Mouse (Mus musculus): Measurements from ENCODE around the gene A630001G21Rik. TPM values are rescaled to one million over a fixed set of nuclear protein-coding genes. Genes with fewer than 3 reads are reported as not detected.
A peak's percentile ranks its signal among the peaks of the same experiment; 100 is the strongest.

Gene A630001G21Rik
- total RNA-seq, 1 experiment from 2014 or later: 54.3 TPM

- ATAC-seq (replicated peaks; ENCODE audit: low read depth, poor library complexity, severe bottlenecking): no peak
These were observed 2.3 kb downstream of the A630001G21Rik start for GRCm38 (mm10) chr1:85776154-85776553.

- no peak for ATAC-seq (replicated peaks; ENCODE audit: low read depth, poor library complexity, severe bottlenecking)
These were observed 3.3 kb downstream of the A630001G21Rik start for GRCm38 (mm10) chr1:85775136-85775535.

- no peak for ATAC-seq (replicated peaks; ENCODE audit: low read depth, poor library complexity, severe bottlenecking)
These were observed 6.5 kb downstream of the A630001G21Rik start for GRCm38 (mm10) chr1:85771976-85772375.

- no peak for ATAC-seq (replicated peaks; ENCODE audit: low read depth, poor library complexity, severe bottlenecking)
These were observed 10.7 kb downstream of the A630001G21Rik start for GRCm38 (mm10) chr1:85767754-85768153.

- peak; percentile 17; the same call in 1 of the 2 replicates for ATAC-seq (replicated peaks; ENCODE audit: low read depth, poor library complexity, severe bottlenecking)
These were observed 12.3 kb downstream of the A630001G21Rik start for GRCm38 (mm10) chr1:85766120-85766519.

- no peak for ATAC-seq (replicated peaks; ENCODE audit: low read depth, poor library complexity, severe bottlenecking)
These were observed 14.2 kb downstream of the A630001G21Rik start for GRCm38 (mm10) chr1:85764291-85764690.

- peak; percentile 90 for ATAC-seq (replicated peaks; ENCODE audit: low read depth, poor library complexity, severe bottlenecking)
These were observed 15.1 kb downstream of the A630001G21Rik start for GRCm38 (mm10) chr1:85763386-85763785.

GRCm38 (mm10) chr1:85761665-85762064 is 16.8 kb downstream of the A630001G21Rik start:
- no peak for ATAC-seq (replicated peaks; ENCODE audit: low read depth, poor library complexity, severe bottlenecking)

- no peak for ATAC-seq (replicated peaks; ENCODE audit: low read depth, poor library complexity, severe bottlenecking)
These were observed 19.5 kb downstream of the A630001G21Rik start for GRCm38 (mm10) chr1:85758969-85759293.

- ATAC-seq (replicated peaks; ENCODE audit: low read depth, poor library complexity, severe bottlenecking): peak; percentile 82
These were observed 20.0 kb downstream of the A630001G21Rik start for GRCm38 (mm10) chr1:85758231-85758968.

GRCm38 (mm10) chr1:85757531-85758230 is 20.8 kb downstream of the A630001G21Rik start:
- no peak for ATAC-seq (replicated peaks; ENCODE audit: low read depth, poor library complexity, severe bottlenecking)

GRCm38 (mm10) chr1:85751932-85752680 is 26.3 kb downstream of the A630001G21Rik start:
- peak; percentile 52 for ATAC-seq (replicated peaks; ENCODE audit: low read depth, poor library complexity, severe bottlenecking)

- peak; percentile 89 for ATAC-seq (replicated peaks; ENCODE audit: low read depth, poor library complexity, severe bottlenecking)
These were observed 26.9 kb downstream of the A630001G21Rik start for GRCm38 (mm10) chr1:85751494-85751893.

GRCm38 (mm10) chr1:85750650-85751049 is 27.8 kb downstream of the A630001G21Rik start:
- ATAC-seq (replicated peaks; ENCODE audit: low read depth, poor library complexity, severe bottlenecking): no peak; the same call in 1 of the 2 replicates

GRCm38 (mm10) chr1:85749829-85750228 is 28.6 kb downstream of the A630001G21Rik start:
- no peak for ATAC-seq (replicated peaks; ENCODE audit: low read depth, poor library complexity, severe bottlenecking)

GRCm38 (mm10) chr1:85746511-85746910 is 31.9 kb downstream of the A630001G21Rik start:
- ATAC-seq (replicated peaks; ENCODE audit: low read depth, poor library complexity, severe bottlenecking): no peak

- no peak for ATAC-seq (replicated peaks; ENCODE audit: low read depth, poor library complexity, severe bottlenecking)
These were observed 33.9 kb downstream of the A630001G21Rik start for GRCm38 (mm10) chr1:85744539-85744938.

- ATAC-seq (replicated peaks; ENCODE audit: low read depth, poor library complexity, severe bottlenecking): no peak
These were observed 35.4 kb downstream of the A630001G21Rik start for GRCm38 (mm10) chr1:85742916-85743505.

GRCm38 (mm10) chr1:85742333-85742732 is 36.1 kb downstream of the A630001G21Rik start:
- ATAC-seq (replicated peaks; ENCODE audit: low read depth, poor library complexity, severe bottlenecking): no peak

GRCm38 (mm10) chr1:85740923-85741322 is 37.5 kb downstream of the A630001G21Rik start:
- ATAC-seq (replicated peaks; ENCODE audit: low read depth, poor library complexity, severe bottlenecking): no peak

All from common myeloid progenitor, adult 5-6 weeks (primary cell).